Mouse (Mus musculus) embryonic facial prominence, embryonic 13.5 days (tissue): ENCODE measurements around the gene Oprl1. TPM values are rescaled to one million over a fixed set of nuclear protein-coding genes. Genes with fewer than 3 reads are reported as not detected.
A peak's percentile ranks its signal among the peaks of the same experiment; 100 is the strongest.

Source experiments
- ATAC-seq: fragments of 200-750 bp; cut with Nextera tagmentation; 2 replicates; pipeline ENCODE4 v1.8.0; 2017; ENCODE audit warnings: low read depth; ENCODE audit not compliant: insufficient number of reproducible peaks, insufficient read depth, low FRiP score, low TSS enrichment
- H3K27ac ChIP-seq: fragments of 300-500 bp; sonication (generic); 2 replicates; pipeline ENCODE4 v1.5.1; 2015; ENCODE audit warnings: moderate library complexity, mild to moderate bottlenecking, inconsistent platforms
- H3K27me3 ChIP-seq: fragments of 300-500 bp; sonication (generic); 2 replicates; pipeline ENCODE4 v1.6.1; 2015; ENCODE audit warnings: mild to moderate bottlenecking, inconsistent platforms
- H3K36me3 ChIP-seq: fragments of 300-500 bp; sonication (generic); 2 replicates; pipeline ENCODE4 v1.6.1; 2015; ENCODE audit warnings: mild to moderate bottlenecking, inconsistent platforms
- H3K4me1 ChIP-seq: fragments of 300-500 bp; sonication (generic); 2 replicates; pipeline ENCODE4 v1.6.1; 2015; ENCODE audit warnings: inconsistent platforms
- H3K4me2 ChIP-seq: fragments of 300-500 bp; sonication (generic); 2 replicates; pipeline ENCODE4 v1.6.1; 2015; ENCODE audit warnings: moderate library complexity, mild to moderate bottlenecking, inconsistent platforms
- H3K4me3 ChIP-seq: fragments of 300-500 bp; sonication (generic); 2 replicates; pipeline ENCODE4 v1.5.1; 2015; ENCODE audit warnings: mild to moderate bottlenecking, inconsistent platforms
- H3K9ac ChIP-seq: fragments of 300-500 bp; sonication (generic); 2 replicates; pipeline ENCODE4 v1.6.1; 2015; ENCODE audit warnings: mild to moderate bottlenecking, inconsistent platforms
- H3K9me3 ChIP-seq: fragments of 300-500 bp; sonication (generic); 2 replicates; pipeline ENCODE4 v1.6.1; 2016; ENCODE audit warnings: inconsistent platforms
- WGBS: fragments of 180-500 bp; shearing (Covaris S2); methylation state at CpG from one replicate; pipeline ENCODE4 v1.1.7; 2015; ENCODE audit warnings: mixed read lengths; 5-methylcytosine and 5-hydroxymethylcytosine counted together
- polyA plus RNA-seq: library from polyadenylated mRNA; unstranded; fragments of >200 nt; fragmentation: Nextera tagmentation; extraction: Ambion mirVana; gene quantifications from 2 replicates; pipeline ENCODE4 v1.2.1, GENCODE M21; 2015

Gene Oprl1
- polyA plus RNA-seq, 1 experiment from 2014 or later = 2.1 TPM

- Histone ChIP-seq H3K4me2 (no peak overlapping the region), H3K36me3 (no peaks in the 10 kb centered on the region), H3K27ac (no peak overlapping the region), H3K27me3 (no peaks in the 10 kb centered on the region), H3K4me3 (no peak overlapping the region), H3K9me3 (no peaks in the 10 kb centered on the region), H3K4me1 (peaks cover 33% of the 10 kb centered on the region), H3K9ac (no peak overlapping the region)
- WGBS = 39% methylated on average over 1 of the region's 1 CpGs
- ATAC-seq = peak; percentile 65
Observed at GRCm38 (mm10) chr2:181678780-181679179, 36.0 kb upstream of the Oprl1 start.

- H3K4me1 ChIP-seq = peaks cover 25% of the 10 kb centered on the region
- peak within 1 kb of the TSS; percentile 89 for H3K4me2 ChIP-seq
- H3K9ac ChIP-seq = peak within 1 kb of the TSS; percentile 90
- WGBS = under 1% methylated on average over 69 of the region's 69 CpGs
- H3K36me3 ChIP-seq = 0 out of 2 replicates have a peak, but pooled peaks cover 9% of the 10 kb centered on the region
- peak within 1 kb of the TSS; percentile 39; the same call in 1 of the 2 replicates for H3K27ac ChIP-seq
- peak within 1 kb of the TSS; percentile 66 for H3K4me3 ChIP-seq
- ATAC-seq = peak; percentile 12
- no peaks in the 10 kb centered on the region for H3K27me3 ChIP-seq
- no peaks in the 10 kb centered on the region for H3K9me3 ChIP-seq
Observed at GRCm38 (mm10) chr2:181679951-181680715, 34.7 kb upstream of the Oprl1 start, which contains the start of gene Tcea2. Gene Tcea2 (plus strand): TSS chr2:181680310.

- Histone ChIP-seq H3K27me3 (no peaks in the 10 kb centered on the region), H3K4me3 (peak overlapping the region; percentile 66), H3K27ac (no peak overlapping the region; the same call in 1 of the 2 replicates), H3K4me1 (peaks cover 20% of the 10 kb centered on the region), H3K36me3 (peaks cover 11% of the 10 kb centered on the region), H3K9ac (peak overlapping the region; percentile 90), H3K9me3 (no peaks in the 10 kb centered on the region), H3K4me2 (peak overlapping the region; percentile 89)
- ATAC-seq = no peak
- 14% methylated on average over 7 of the region's 7 CpGs for WGBS
Observed at GRCm38 (mm10) chr2:181680716-181681117, 34.1 kb upstream of the Oprl1 start.

GRCm38 (mm10) chr2:181681978-181682377 lies 32.8 kb upstream of the Oprl1 start:
- H3K27me3 ChIP-seq = no peaks in the 10 kb centered on the region
- ATAC-seq = no peak
- WGBS = 73% methylated on average over 1 of the region's 1 CpGs

GRCm38 (mm10) chr2:181683381-181683780 lies 31.4 kb upstream of the Oprl1 start:
- ATAC-seq = no peak
- no peak overlapping the region for H3K27ac ChIP-seq
- no peaks in the 10 kb centered on the region for H3K27me3 ChIP-seq
- no peak overlapping the region for H3K4me2 ChIP-seq
- H3K4me3 ChIP-seq = no peak overlapping the region
- peaks cover 38% of the 10 kb centered on the region for H3K36me3 ChIP-seq
- no peaks in the 10 kb centered on the region for H3K9me3 ChIP-seq
- 72% methylated on average over 4 of the region's 4 CpGs for WGBS
- peaks cover 16% of the 10 kb centered on the region for H3K4me1 ChIP-seq
- H3K9ac ChIP-seq = 0 out of 2 replicates have a peak overlapping the region, but pooled peaks have one; percentile 11

More at GRCm38 (mm10) chr2:181681978-181682377, 32.8 kb upstream of the Oprl1 start:
- Histone ChIP-seq H3K27ac (no peak overlapping the region), H3K36me3 (peaks cover 23% of the 10 kb centered on the region), H3K9ac (no peak overlapping the region), H3K4me3 (no peak overlapping the region), H3K4me1 (peaks cover 18% of the 10 kb centered on the region), H3K9me3 (no peaks in the 10 kb centered on the region), H3K4me2 (no peak overlapping the region)

- no peaks in the 10 kb centered on the region for H3K9me3 ChIP-seq
- no peak overlapping the region for H3K4me3 ChIP-seq
- H3K27ac ChIP-seq = no peak overlapping the region
- no peak overlapping the region for H3K9ac ChIP-seq
- no peaks in the 10 kb centered on the region for H3K27me3 ChIP-seq
- peaks cover 11% of the 10 kb centered on the region for H3K4me1 ChIP-seq
- H3K4me2 ChIP-seq = no peak overlapping the region
- no peak for ATAC-seq
- H3K36me3 ChIP-seq = peaks cover 49% of the 10 kb centered on the region
- 82% methylated on average over 1 of the region's 1 CpGs for WGBS
Observed at GRCm38 (mm10) chr2:181684713-181685112, 30.1 kb upstream of the Oprl1 start.

- ATAC-seq = no peak
- peaks cover 10% of the 10 kb centered on the region for H3K4me1 ChIP-seq
- no peak overlapping the region for H3K4me2 ChIP-seq
- H3K4me3 ChIP-seq = no peak overlapping the region
- H3K9me3 ChIP-seq = no peaks in the 10 kb centered on the region
- 90% methylated on average over 4 of the region's 4 CpGs for WGBS
- H3K27me3 ChIP-seq = no peaks in the 10 kb centered on the region
- no peak overlapping the region for H3K9ac ChIP-seq
- peaks cover 51% of the 10 kb centered on the region for H3K36me3 ChIP-seq
- no peak overlapping the region for H3K27ac ChIP-seq
Observed at GRCm38 (mm10) chr2:181685686-181686085, 29.1 kb upstream of the Oprl1 start.

- whole genome bisulfite sequencing = 95% methylated on average over 8 of the region's 8 CpGs
- no peak for ATAC-seq
- Histone ChIP-seq H3K36me3 (peaks cover 57% of the 10 kb centered on the region), H3K4me3 (no peak overlapping the region), H3K4me1 (peaks cover 15% of the 10 kb centered on the region), H3K27ac (no peak overlapping the region), H3K27me3 (no peaks in the 10 kb centered on the region), H3K9me3 (no peaks in the 10 kb centered on the region), H3K9ac (no peak overlapping the region), H3K4me2 (no peak overlapping the region)
Observed at GRCm38 (mm10) chr2:181687586-181687985, 27.2 kb upstream of the Oprl1 start.

- peaks cover 28% of the 10 kb centered on the region for H3K4me1 ChIP-seq
- ATAC-seq = no peak
- no peaks in the 10 kb centered on the region for H3K9me3 ChIP-seq
- H3K27me3 ChIP-seq = no peaks in the 10 kb centered on the region
- H3K4me2 ChIP-seq = no peak overlapping the region
- no peak overlapping the region for H3K9ac ChIP-seq
- no peak overlapping the region for H3K4me3 ChIP-seq
- WGBS = 92% methylated on average over 10 of the region's 10 CpGs
- peaks cover 51% of the 10 kb centered on the region for H3K36me3 ChIP-seq
- no peak overlapping the region for H3K27ac ChIP-seq
Observed at GRCm38 (mm10) chr2:181689466-181690160, 25.2 kb upstream of the Oprl1 start.

GRCm38 (mm10) chr2:181691083-181691482 lies 23.7 kb upstream of the Oprl1 start:
- Histone ChIP-seq H3K27me3 (no peaks in the 10 kb centered on the region), H3K4me2 (no peak overlapping the region), H3K27ac (no peak overlapping the region), H3K9me3 (no peaks in the 10 kb centered on the region), H3K9ac (0 out of 2 replicates have a peak overlapping the region, but pooled peaks have one; percentile 46), H3K36me3 (peaks cover 42% of the 10 kb centered on the region), H3K4me3 (no peak overlapping the region), H3K4me1 (peaks cover 28% of the 10 kb centered on the region)
- 80% methylated on average over 6 of the region's 6 CpGs for whole genome bisulfite sequencing
- ATAC-seq = no peak

- no peaks in the 10 kb centered on the region for H3K9me3 ChIP-seq
- 89% methylated on average over 4 of the region's 4 CpGs for WGBS
- H3K27ac ChIP-seq = no peak overlapping the region
- H3K9ac ChIP-seq = no peak overlapping the region
- no peak overlapping the region for H3K4me3 ChIP-seq
- peaks cover 28% of the 10 kb centered on the region for H3K4me1 ChIP-seq
- H3K4me2 ChIP-seq = no peak overlapping the region
- peaks cover 38% of the 10 kb centered on the region for H3K36me3 ChIP-seq
- no peak for ATAC-seq
- H3K27me3 ChIP-seq = no peaks in the 10 kb centered on the region
Observed at GRCm38 (mm10) chr2:181691571-181691970, 23.2 kb upstream of the Oprl1 start.
